Mouse (Mus musculus) MN1 (cell line): Measurements from ENCODE around the gene Ttc36.
A peak's percentile ranks its signal among the peaks of the same experiment; 100 is the strongest.

ENCODE experiments used
- DNase-seq: peaks from one replicate; pipeline ENCODE4 v3.0.0-alpha.2; 2016; ENCODE audit warnings: low spot score

Ttc36 gene

DNA sequence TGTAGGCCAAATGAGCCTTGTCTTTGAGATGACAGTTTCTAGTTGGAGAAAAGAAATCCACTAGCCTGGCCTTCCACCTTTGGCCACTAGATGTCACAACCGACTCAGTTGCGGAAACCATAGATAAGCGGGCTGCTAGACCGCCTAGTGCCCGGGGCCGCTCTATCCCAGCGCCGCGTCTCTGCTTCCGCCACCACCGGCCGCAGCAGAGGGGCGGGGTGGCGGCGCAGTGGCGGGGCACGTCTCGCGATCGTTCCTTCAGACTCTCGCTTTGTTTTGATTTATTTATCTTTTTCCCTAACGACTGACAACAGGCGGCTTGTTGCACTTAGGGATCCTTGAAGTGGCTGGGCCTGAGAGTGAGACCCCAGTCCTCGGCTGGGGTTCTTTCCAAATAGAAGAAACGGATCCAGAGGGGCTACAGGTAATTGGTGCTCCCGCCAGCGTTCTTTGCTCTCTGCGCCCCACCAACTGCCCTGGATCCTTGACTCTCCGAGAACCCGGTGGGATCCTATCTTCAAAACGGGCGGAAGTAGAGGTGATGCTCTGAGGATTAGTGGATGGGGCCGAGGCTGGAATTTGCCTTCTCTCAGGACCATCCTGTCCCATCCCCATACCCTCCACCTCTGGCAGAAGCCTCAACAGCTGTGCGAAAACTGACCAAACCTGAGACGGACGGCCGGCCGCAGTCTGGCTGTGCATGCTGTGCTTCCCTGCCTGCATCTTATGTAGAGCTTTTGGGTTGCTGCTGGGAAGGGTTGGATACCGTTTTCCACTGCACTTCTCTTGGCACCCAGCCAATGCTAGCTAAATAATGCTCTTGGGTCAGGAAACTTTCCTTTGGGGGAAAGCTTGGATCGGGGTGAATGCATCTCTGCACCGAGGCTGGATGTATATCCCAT lies 29.9 kb downstream of the Ttc36 start:
- peak; percentile 97 for DNase-seq

DNA sequence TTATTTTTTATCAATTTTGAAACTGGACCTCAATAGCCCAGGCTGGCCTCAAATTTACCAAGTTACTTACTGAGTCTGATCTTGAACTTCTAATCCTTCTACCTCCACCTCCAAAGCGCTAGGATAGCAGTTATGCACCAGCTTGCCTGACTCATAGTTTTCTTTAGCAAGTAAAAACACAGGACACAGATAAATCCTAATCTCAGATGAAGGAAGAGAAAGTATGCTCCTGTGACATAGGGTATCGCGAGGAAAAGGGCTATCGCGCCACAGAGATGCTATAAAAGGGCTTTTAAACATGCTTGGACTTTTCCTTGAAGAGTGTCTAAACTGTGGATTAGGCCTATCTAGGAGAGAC lies 30.5 kb downstream of the Ttc36 start:
- DNase-seq, result no peak

GRCm38 (mm10) chr9:44771376-44771775 lies 31.5 kb downstream of the Ttc36 start:
- DNase-seq, result no peak

- peak; percentile 19 for DNase-seq
Measured at GRCm38 (mm10) chr9:44768029-44768394, 34.9 kb downstream of the Ttc36 start.

DNA sequence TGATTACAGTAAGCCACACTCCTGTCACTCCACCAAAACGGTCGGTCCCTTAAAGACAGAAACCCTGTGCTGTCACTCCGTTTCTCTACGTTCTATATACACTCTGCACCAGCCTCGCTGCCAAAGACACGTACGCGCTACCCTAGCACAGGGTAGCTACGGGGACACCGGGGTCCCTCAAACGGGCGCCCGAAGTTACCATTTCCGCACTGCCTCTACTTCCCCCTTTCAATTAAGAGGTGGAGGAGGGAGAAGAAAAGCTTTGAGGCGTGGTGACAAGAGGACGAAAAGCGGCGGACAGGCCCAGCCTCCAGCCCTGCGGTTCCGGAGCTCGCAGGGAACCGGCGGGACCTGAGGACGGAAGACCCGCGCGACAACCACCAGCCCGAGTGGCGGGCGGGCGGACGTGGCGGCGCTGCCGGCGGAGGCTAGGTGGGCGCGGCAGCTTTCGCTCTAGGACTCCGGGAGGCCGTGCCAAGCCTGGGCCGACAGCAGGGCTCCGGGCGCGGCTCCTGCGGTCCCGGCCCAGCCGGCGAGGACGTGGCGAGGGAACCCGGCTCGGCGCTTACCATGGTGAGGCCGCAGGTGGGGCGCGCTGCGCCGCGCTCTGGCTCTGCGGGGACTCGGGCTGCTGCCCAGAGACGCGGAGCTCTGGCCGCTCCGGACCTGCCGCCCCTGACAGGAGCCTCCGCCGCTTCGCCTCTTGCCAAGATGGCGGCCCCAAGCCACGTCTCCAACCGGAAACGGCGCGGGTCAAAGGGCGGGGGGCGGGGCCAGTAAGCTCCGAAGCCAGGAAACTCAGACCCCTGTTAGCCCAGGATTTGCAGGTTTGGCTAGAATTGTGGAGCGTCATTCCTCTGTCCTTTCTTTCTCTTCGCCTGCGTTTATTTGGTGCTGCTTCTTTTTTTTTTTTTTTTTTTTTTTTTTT lies 35.5 kb downstream of the Ttc36 start, which contains the start of the genes Arcn1 and Ift46:
TSS of gene Arcn1 (minus strand) at position 745 of the 928 bp plus-strand sequence.
TSS of gene Ift46 (plus strand) at position 808 of the 928 bp plus-strand sequence.
- peak; percentile 88 for DNase-seq

- DNase-seq, result no peak
Measured at GRCm38 (mm10) chr9:44760873-44761272, 42.0 kb downstream of the Ttc36 start.
